Mouse (Mus musculus) brain, embryonic 14.5 days (tissue): ENCODE measurements around the gene Cib2. TPM values are rescaled to one million over a fixed set of nuclear protein-coding genes. Genes with fewer than 3 reads are reported as not detected.

Experiments used
- DNase-seq: peaks from one replicate; pipeline ENCODE4 v3.0.0-alpha.2; 2011; ENCODE audit warnings: low read depth
- CTCF ChIP-seq: fragments of 200-500 bp; IDR thresholded peaks from 2 replicates; pipeline ENCODE4 v1.5.1; 2012; ENCODE audit warnings: inconsistent platforms, mild to moderate bottlenecking, moderate library complexity, borderline replicate concordance; ENCODE audit not compliant: insufficient read depth, insufficient read length; ENCODE audit errors: extremely low read depth
- POLR2A ChIP-seq: fragments of 200-500 bp; IDR thresholded peaks from 2 replicates; pipeline ENCODE4 v1.6.1; 2012; ENCODE audit warnings: mild to moderate bottlenecking, inconsistent platforms, borderline replicate concordance; ENCODE audit not compliant: poor library complexity, insufficient read depth, insufficient read length, severe bottlenecking; ENCODE audit errors: extremely low read depth
- polyA plus RNA-seq: library from polyadenylated mRNA; depleted of rRNA; stranded (reverse); fragments of >200 nt; gene quantifications from 2 replicates; pipeline ENCODE4 v1.2.3, GENCODE M21; 2012

The Cib2 gene
- polyA plus RNA-seq, 1 experiment = 28.2 TPM

- DNase-seq = no peak
- TF ChIP-seq POLR2A = no peak
- no peak for TF ChIP-seq CTCF
Observed at GRCm38 (mm10) chr9:54538244-54538643, 21.8 kb downstream of the Cib2 start.

GRCm38 (mm10) chr9:54537480-54537879 is 22.5 kb downstream of the Cib2 start:
- no peak for DNase-seq
- no peak for TF ChIP-seq CTCF

- DNase-seq = peak; percentile 91
- TF ChIP-seq POLR2A (no peak), CTCF (no peak)
Observed at GRCm38 (mm10) chr9:54537030-54537429, 23.0 kb downstream of the Cib2 start.

- no peak for TF ChIP-seq POLR2A
- no peak for TF ChIP-seq CTCF
- peak; percentile 78 for DNase-seq
Observed at GRCm38 (mm10) chr9:54536236-54536635, 23.8 kb downstream of the Cib2 start.

- peak; percentile 93 for DNase-seq
- TF ChIP-seq POLR2A = no peak
- TF ChIP-seq CTCF = no peak
Observed at GRCm38 (mm10) chr9:54533975-54534374, 26.0 kb downstream of the Cib2 start.

GRCm38 (mm10) chr9:54532926-54533325 is 27.1 kb downstream of the Cib2 start:
- TF ChIP-seq POLR2A (no peak), CTCF (no peak)
- peak; percentile 41 for DNase-seq

- TF ChIP-seq POLR2A = no peak
- TF ChIP-seq CTCF = no peak
- DNase-seq = no peak
Observed at GRCm38 (mm10) chr9:54531421-54531820, 28.6 kb downstream of the Cib2 start.

- DNase-seq = peak; percentile 3
- TF ChIP-seq POLR2A (no peak), CTCF (no peak)
Observed at GRCm38 (mm10) chr9:54530836-54531235, 29.2 kb downstream of the Cib2 start.

GRCm38 (mm10) chr9:54529950-54530349 is 30.1 kb downstream of the Cib2 start:
- TF ChIP-seq CTCF (no peak), POLR2A (no peak)
- peak; percentile 12 for DNase-seq

GRCm38 (mm10) chr9:54527694-54528093 is 32.3 kb downstream of the Cib2 start:
- DNase-seq = peak; percentile 5
- TF ChIP-seq POLR2A (no peak), CTCF (no peak)

- DNase-seq = no peak
- TF ChIP-seq CTCF (no peak), POLR2A (no peak)
Observed at GRCm38 (mm10) chr9:54520286-54520685, 39.7 kb downstream of the Cib2 start.

- DNase-seq = no peak
- TF ChIP-seq CTCF (no peak), POLR2A (no peak)
Observed at GRCm38 (mm10) chr9:54518921-54519320, 41.1 kb downstream of the Cib2 start.

GRCm38 (mm10) chr9:54515991-54516390 is 44.0 kb downstream of the Cib2 start:
- no peak for TF ChIP-seq CTCF
- TF ChIP-seq POLR2A = no peak
- no peak for DNase-seq

- peak; percentile 8 for DNase-seq
- TF ChIP-seq CTCF (no peak), POLR2A (no peak)
Observed at GRCm38 (mm10) chr9:54502873-54503272, 57.1 kb downstream of the Cib2 start.

GRCm38 (mm10) chr9:54502111-54502495 is 57.9 kb downstream of the Cib2 start:
- DNase-seq = no peak
- TF ChIP-seq CTCF (no peak), POLR2A (no peak)
